Mouse (Mus musculus): ENCODE measurements at regions not wholly inside any gene's neighbourhood (a gene's known extent, or its start where the extent isn't known, plus 50 kb on each side); places are given as distances from the start of the nearest gene placed in this dataset.
"Not testable (repeated sequence)": the region's sequence is repeated elsewhere in the genome, so short reads cannot be mapped to it uniquely, and the experiment has no call there.

GRCm38 (mm10) chr9:86092998-86093397, 250.8 kb downstream of the Tpbg start:
- DNase-seq (ENCODE audit: low spot score): no peak

GRCm38 (mm10) chr9:86095460-86095859, 253.3 kb downstream of the Tpbg start:
- DNase-seq (ENCODE audit: low spot score): no peak

- DNase-seq (ENCODE audit: low spot score): no peak
These were observed 254.1 kb downstream of the Tpbg start for GRCm38 (mm10) chr9:86096246-86096645.

GRCm38 (mm10) chr9:86099325-86099724, 257.1 kb downstream of the Tpbg start:
- no peak for DNase-seq (ENCODE audit: low spot score)

GRCm38 (mm10) chr9:86101360-86102086, 259.3 kb downstream of the Tpbg start:
- no peak for DNase-seq (ENCODE audit: low spot score)

- no peak for DNase-seq (ENCODE audit: low spot score)
These were observed 261.4 kb downstream of the Tpbg start for GRCm38 (mm10) chr9:86103607-86104006.

- DNase-seq (ENCODE audit: low spot score): no peak
These were observed 262.5 kb downstream of the Tpbg start for GRCm38 (mm10) chr9:86104664-86105063.

GRCm38 (mm10) chr9:86105851-86106250, 263.7 kb downstream of the Tpbg start:
- no peak for DNase-seq (ENCODE audit: low spot score)

- no peak for DNase-seq (ENCODE audit: low spot score)
These were observed 267.7 kb downstream of the Tpbg start for GRCm38 (mm10) chr9:86109906-86110305.

DNA sequence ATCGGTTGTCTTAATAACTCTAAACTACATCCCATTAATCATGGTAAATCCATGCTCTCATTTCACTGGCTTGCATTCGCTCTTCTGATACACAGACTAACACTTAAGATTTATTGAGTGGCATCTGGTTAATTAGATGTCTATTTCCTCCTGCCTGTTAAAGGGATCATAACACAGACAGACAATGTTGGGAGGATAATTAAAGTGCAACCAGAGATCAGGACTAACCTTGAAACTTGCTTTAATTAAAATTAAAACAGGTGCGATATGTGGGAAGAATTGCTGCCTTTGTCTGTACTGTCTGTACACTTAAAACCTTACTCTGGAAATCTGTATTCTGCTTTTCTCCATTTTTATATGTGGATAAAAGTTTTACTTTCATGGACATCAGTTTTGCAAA, 277.2 kb downstream of the Tpbg start:
- DNase-seq (ENCODE audit: low spot score): no peak

DNA sequence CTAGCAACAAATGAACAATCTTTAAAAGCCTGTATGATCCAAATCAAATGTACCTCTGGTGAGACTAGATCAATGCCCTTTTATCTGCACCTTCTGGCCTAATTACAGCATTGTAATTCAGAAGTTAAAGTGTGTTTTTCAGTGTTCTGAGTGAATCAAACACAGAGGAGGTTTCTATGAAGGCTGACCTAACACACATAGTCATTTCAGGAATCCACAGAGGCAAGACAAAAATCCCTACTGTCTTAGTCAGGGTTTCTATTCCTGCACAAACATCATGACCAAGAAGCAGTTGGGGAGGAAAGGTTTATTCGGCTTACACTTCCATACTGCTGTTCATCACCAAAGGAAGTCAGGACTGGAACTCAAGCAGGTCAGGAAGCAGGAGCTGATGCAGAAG, 293.4 kb downstream of the Tpbg start:
- DNase-seq (ENCODE audit: low spot score): not testable (repeated sequence)

DNA sequence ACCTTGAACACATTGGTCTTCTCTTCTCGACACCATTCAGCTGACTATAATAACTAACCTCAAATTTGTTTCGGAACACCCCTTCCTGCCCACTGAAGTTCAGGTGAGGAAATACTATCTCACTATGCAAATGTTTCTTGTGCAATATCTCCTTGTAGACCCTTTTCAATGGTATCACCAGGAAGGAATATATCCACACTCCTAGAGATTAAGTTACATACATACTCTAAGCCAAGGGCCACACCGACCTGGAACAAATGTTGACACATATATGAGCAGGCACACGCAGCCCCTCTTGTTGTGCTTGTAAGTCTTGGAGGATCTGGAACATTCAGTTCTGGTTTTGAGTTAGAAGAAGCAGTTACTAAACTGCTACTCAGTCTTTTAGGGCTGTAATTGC, 303.7 kb downstream of the Tpbg start:
- DNase-seq (ENCODE audit: low spot score): no peak

- DNase-seq (ENCODE audit: low spot score): no peak
These were observed 304.4 kb downstream of the Ube2cbp start for GRCm38 (mm10) chr9:86160316-86160715.

- DNase-seq (ENCODE audit: low spot score): no peak
These were observed 298.2 kb downstream of the Ube2cbp start for GRCm38 (mm10) chr9:86166362-86167067.

GRCm38 (mm10) chr9:86170756-86171155, 294.0 kb downstream of the Ube2cbp start:
- DNase-seq (ENCODE audit: low spot score): no peak

DNA sequence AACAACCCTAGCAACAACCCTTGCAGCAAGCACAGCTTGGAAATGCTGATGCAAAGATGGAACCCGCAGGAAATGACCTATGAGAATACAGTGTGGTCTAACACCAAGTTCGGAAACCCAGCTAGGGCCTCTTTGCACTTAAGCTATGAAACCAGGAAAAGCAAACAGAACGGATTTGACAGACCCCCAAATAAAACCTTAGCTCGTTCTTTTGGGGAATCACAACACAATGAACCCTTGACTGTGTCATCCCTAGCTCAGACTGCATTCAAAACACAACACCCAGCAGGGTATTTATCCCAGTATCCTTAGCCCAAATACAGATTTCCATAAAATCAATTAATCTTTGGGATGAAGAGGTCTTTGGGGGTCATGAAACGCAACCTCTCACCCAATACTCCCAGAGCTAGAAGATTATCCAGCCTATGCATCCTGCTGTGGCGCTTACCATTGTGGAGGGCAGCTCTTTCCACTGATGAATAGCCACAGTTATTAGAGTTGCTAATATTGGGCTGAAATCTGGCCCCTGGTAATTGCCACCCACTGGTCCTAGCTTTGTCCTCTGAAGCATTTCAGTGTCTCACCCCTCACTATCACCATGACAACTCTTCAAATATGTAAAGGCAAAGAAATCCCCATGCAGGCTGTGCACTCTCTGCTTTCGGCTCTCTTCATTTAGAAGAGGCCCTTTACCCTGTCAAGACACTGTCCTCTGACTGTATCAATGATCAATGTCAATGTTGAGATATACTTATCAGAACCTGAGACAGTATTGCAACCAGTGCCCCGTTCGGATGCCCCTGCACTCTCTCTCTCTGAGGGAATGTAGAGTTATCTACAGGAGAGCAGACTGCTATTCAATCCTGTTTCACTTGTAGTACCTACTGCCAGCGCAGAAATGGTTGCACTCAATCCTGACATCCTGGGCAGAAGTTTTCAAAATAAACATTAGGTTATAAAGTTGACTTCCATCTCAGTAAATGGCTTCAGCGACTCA, 277.7 kb downstream of the Ube2cbp start:
- DNase-seq (ENCODE audit: low spot score): no peak

- no peak for DNase-seq (ENCODE audit: low spot score)
These were observed 275.9 kb downstream of the Ube2cbp start for GRCm38 (mm10) chr9:86188873-86189272.

DNA sequence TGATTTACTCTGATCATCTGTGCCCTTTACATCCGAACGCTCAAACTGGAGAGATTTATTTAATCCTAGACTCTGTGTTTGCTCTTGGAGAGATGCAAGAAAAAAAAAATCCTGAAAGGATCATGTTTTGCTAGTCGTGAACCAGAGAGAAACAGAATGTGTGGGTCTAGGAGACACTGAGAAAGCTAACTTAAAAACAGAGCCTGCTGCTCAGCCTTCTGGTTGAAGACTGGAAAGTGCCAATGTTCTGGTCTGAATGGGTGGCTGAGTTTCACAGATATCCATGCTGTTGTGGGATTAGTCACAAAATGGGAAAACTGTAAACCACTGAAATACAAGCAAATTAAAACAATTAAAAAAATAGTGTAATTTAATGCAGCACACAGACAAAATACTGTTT, 259.7 kb downstream of the Ube2cbp start:
- DNase-seq (ENCODE audit: low spot score): peak; percentile 13

- DNase-seq (ENCODE audit: low spot score): peak; percentile 14
These were observed 256.3 kb downstream of the Ube2cbp start for GRCm38 (mm10) chr9:86208334-86208925.

DNA sequence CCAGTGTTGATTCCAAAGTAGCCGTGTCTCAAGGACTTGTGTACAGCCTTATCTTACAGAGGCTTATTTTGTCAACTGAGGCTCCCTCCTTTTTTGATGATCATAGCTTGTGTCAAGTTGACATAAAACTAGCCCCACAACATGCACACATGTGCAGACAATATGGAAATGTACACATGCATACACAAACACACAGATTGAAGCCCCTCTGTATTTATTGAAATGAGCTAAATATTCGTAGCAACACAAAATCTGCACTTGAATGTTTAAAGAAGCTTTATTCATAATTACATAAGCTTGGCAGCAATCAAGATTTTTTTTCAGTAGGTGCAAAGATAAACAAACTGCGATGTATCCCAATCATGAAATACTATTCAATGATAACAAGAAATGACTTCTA, 253.5 kb downstream of the Ube2cbp start:
- no peak for DNase-seq (ENCODE audit: low spot score)

DNA sequence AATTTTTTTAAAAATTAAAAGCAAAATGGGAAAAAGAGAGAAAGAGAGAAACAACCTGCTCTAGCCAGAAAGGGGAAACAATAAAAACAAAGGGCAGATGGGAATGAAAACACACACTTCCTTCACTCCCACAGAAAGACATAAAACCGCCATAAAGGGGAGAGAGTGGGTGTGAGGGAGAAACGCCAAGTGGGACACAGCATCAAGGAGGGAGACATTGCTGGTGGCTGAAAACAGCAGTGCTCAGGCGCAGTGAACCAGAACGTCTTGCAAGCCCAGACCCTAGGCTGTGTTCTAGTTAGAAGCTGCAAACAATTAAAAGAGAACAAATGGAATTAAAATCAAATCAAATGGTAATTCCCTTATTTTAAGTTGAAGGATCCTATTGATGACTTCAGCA, 245.1 kb downstream of the Ube2cbp start:
- no peak for DNase-seq (ENCODE audit: low spot score)

DNA sequence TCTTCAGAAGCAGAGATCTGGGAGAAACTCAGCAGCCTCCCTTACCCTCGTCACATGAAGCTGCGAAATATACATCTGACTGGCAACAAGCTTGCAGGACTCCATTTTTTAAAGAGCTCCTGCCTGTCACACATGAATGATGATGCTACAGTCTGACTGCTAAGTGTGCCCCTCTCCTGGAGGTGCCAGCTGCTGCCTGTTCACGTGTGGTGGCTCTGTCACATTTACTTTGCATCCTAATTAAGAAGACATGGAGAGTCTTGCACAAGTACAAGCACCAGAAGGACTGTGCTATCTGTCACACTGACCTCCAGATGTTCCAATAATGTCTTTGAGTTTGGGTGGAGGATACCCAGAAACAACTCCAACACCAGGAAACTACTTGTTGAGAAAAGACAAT, 240.2 kb downstream of the Ube2cbp start:
- DNase-seq (ENCODE audit: low spot score): no peak

Measured in layer of hippocampus, adult 11-12 months (tissue).